Mouse (Mus musculus): ENCODE results near the gene Mnd1. TPM values are rescaled to one million over a fixed set of nuclear protein-coding genes. Genes with fewer than 3 reads are reported as not detected.

Gene Mnd1
- polyA plus RNA-seq, 1 experiment from 2014 or later: 12.3 TPM

GRCm38 (mm10) chr3:84059261-84059660 is 96.3 kb downstream of the Mnd1 start:
- Histone ChIP-seq H3K36me3 (no peaks in the 10 kb centered on the region), H3K4me1 (peaks cover 4% of the 10 kb centered on the region; the same call in 1 of the 2 replicates), H3K27ac (replicated peaks) (no peak overlapping the region), H3K27me3 (ENCODE audit: low read depth, poor library complexity, severe bottlenecking) (no peaks in the 10 kb centered on the region), H3K4me3 (no peak overlapping the region), H3K9me3 (replicated peaks) (peaks cover 14% of the 10 kb centered on the region; the same call in 1 of the 2 replicates)
- DNase-seq (ENCODE audit: low spot score): no peak
- 79% methylated on average over 13 of the region's 13 CpGs for WGBS

- H3K36me3 ChIP-seq: no peaks in the 10 kb centered on the region
- H3K27me3 ChIP-seq (ENCODE audit: low read depth, poor library complexity, severe bottlenecking): peaks cover 3% of the 10 kb centered on the region; the same call in 1 of the 2 replicates
- peak; percentile 29 for DNase-seq (ENCODE audit: low spot score)
- no peaks in the 10 kb centered on the region; the same call in 1 of the 2 replicates for H3K9me3 ChIP-seq (replicated peaks)
- H3K4me3 ChIP-seq: no peak overlapping the region
- 19% methylated on average over 9 of the region's 9 CpGs for WGBS
- peak overlapping the region; percentile 67 for H3K27ac ChIP-seq (replicated peaks)
- peaks cover 11% of the 10 kb centered on the region for H3K4me1 ChIP-seq
Observed at GRCm38 (mm10) chr3:84048729-84049175, 106.8 kb downstream of the Mnd1 start.

GRCm38 (mm10) chr3:84046206-84046605 is 109.4 kb downstream of the Mnd1 start:
- WGBS: 94% methylated on average over 8 of the region's 8 CpGs
- H3K4me3 ChIP-seq: no peak overlapping the region

DNA sequence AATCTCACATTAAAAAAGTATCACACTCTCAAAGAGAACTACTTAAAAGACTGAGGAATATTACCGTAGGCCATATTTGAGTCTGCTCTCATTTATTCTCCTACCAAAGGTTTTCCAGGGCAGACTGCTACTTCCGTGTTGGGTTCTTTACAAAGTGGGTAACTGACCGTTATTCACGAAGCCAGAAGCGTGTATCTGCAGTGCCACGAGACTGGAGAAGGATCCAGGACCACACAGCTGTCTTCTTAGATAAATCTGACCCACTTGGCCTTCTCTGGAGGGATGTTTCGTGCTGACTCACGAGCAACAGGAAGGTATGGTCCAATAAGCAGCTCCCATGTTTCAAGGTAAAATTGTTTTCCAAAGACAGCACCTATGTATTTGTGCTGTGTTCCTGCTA is 113.8 kb downstream of the Mnd1 start:
- no peaks in the 10 kb centered on the region for H3K9me3 ChIP-seq (replicated peaks)
- WGBS: 88% methylated on average over 8 of the region's 8 CpGs
- H3K27me3 ChIP-seq (ENCODE audit: low read depth, poor library complexity, severe bottlenecking): peaks cover 13% of the 10 kb centered on the region
- H3K4me1 ChIP-seq: peaks cover 29% of the 10 kb centered on the region
- H3K4me3 ChIP-seq: no peak overlapping the region
- H3K36me3 ChIP-seq: peaks cover 7% of the 10 kb centered on the region; the same call in 1 of the 2 replicates
- H3K27ac ChIP-seq (replicated peaks): no peak overlapping the region
- no peak for DNase-seq (ENCODE audit: low spot score)

More at GRCm38 (mm10) chr3:84046206-84046605, 109.4 kb downstream of the Mnd1 start:
- Histone ChIP-seq H3K9me3 (replicated peaks) (no peaks in the 10 kb centered on the region), H3K4me1 (peaks cover 11% of the 10 kb centered on the region), H3K36me3 (no peaks in the 10 kb centered on the region), H3K27me3 (ENCODE audit: low read depth, poor library complexity, severe bottlenecking) (peaks cover 11% of the 10 kb centered on the region), H3K27ac (replicated peaks) (no peak overlapping the region)
- no peak for DNase-seq (ENCODE audit: low spot score)

GRCm38 (mm10) chr3:84040476-84041082 is 115.0 kb downstream of the Mnd1 start:
- Histone ChIP-seq H3K27ac (replicated peaks) (peak overlapping the region; percentile 99), H3K27me3 (ENCODE audit: low read depth, poor library complexity, severe bottlenecking) (peaks cover 13% of the 10 kb centered on the region), H3K36me3 (peaks cover 19% of the 10 kb centered on the region; the same call in 1 of the 2 replicates), H3K4me3 (peak overlapping the region; percentile 93), H3K4me1 (peaks cover 37% of the 10 kb centered on the region), H3K9me3 (replicated peaks) (no peaks in the 10 kb centered on the region)
- 8% methylated on average over 23 of the region's 23 CpGs for WGBS
- no peak for DNase-seq (ENCODE audit: low spot score)

- H3K27me3 ChIP-seq (ENCODE audit: low read depth, poor library complexity, severe bottlenecking): peaks cover 13% of the 10 kb centered on the region
- H3K27ac ChIP-seq (replicated peaks): peak within 1 kb of the TSS; percentile 99
- peak; percentile 90 for DNase-seq (ENCODE audit: low spot score)
- peaks cover 25% of the 10 kb centered on the region for H3K36me3 ChIP-seq
- peaks cover 43% of the 10 kb centered on the region for H3K4me1 ChIP-seq
- no peaks in the 10 kb centered on the region for H3K9me3 ChIP-seq (replicated peaks)
- WGBS: under 1% methylated on average over 100 of the region's 100 CpGs
- peak within 1 kb of the TSS; percentile 93 for H3K4me3 ChIP-seq
Observed at GRCm38 (mm10) chr3:84039646-84040475, 115.7 kb downstream of the Mnd1 start, which contains the start of gene Tmem131l. TSS of gene Tmem131l (minus strand) at chr3:84040175.

DNA sequence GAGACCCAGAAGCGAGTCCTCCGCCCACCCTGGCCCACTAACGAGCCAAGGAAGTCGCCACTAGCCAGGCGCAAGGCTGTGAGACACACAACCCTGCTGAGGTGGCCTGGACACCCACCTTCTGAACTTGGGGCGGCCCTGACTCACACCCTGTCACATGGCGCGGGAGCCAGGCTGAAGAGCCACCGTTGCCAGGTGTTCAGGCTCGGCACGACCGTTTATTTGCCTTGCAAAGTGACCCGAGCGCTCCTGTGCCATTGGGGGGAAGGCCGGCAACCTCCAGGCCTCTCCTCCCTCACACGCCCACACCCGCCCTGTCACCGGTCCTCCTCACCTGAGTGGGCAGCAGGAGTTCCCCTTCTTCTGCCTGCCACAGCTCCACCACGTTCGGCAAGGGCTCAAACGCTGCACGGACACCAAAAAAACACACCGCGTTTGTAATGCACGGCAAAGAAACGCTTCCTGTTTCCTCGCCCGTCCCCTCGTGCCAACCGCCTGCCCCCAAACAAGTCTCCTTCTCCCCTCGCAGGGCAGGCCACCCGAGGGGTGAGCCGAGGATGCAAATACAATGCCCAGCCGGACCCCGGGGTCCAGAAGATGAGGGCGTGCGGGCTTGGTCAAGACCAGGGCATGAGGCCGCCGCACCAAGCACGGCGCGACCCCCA is 116.5 kb downstream of the Mnd1 start:
- Histone ChIP-seq H3K4me1 (peaks cover 43% of the 10 kb centered on the region), H3K36me3 (peaks cover 29% of the 10 kb centered on the region), H3K9me3 (replicated peaks) (no peaks in the 10 kb centered on the region), H3K27me3 (ENCODE audit: low read depth, poor library complexity, severe bottlenecking) (peaks cover 13% of the 10 kb centered on the region), H3K27ac (replicated peaks) (peak overlapping the region; percentile 99), H3K4me3 (peak overlapping the region; percentile 93)
- WGBS: under 1% methylated on average over 42 of the region's 42 CpGs
- peak; percentile 72 for DNase-seq (ENCODE audit: low spot score)

- H3K9me3 ChIP-seq (replicated peaks): no peaks in the 10 kb centered on the region
- peak overlapping the region; percentile 93 for H3K4me3 ChIP-seq
- no peak overlapping the region for H3K27ac ChIP-seq (replicated peaks)
- no peak for DNase-seq (ENCODE audit: low spot score)
- WGBS: 63% methylated on average over 1 of the region's 1 CpGs
- H3K4me1 ChIP-seq: peaks cover 52% of the 10 kb centered on the region
- H3K27me3 ChIP-seq (ENCODE audit: low read depth, poor library complexity, severe bottlenecking): peaks cover 13% of the 10 kb centered on the region
- H3K36me3 ChIP-seq: peaks cover 34% of the 10 kb centered on the region
Observed at GRCm38 (mm10) chr3:84038126-84038525, 117.5 kb downstream of the Mnd1 start.

Other genes with a start within 250 kb of the Mnd1 start
- 59.4 and 68.0 TPM in 2 replicates for gene Tmem131l, start 115.6 kb downstream of the Mnd1 start, polyA plus RNA-seq (2016; fragmentation: Nextera tagmentation; extraction: Ambion mirVana)
- gene Gm6525, start 18.3 kb upstream of the Mnd1 start, polyA plus RNA-seq (2016; fragmentation: Nextera tagmentation; extraction: Ambion mirVana): 1.8 and 2.8 TPM in 2 replicates
- 81.7 and 116 TPM in 2 replicates for gene Trim2, start 151.1 kb upstream of the Mnd1 start, polyA plus RNA-seq (2016; fragmentation: Nextera tagmentation; extraction: Ambion mirVana)

Measured in midbrain, embryonic 10.5 days (tissue).